Mouse (Mus musculus): ENCODE results near the gene Pitx3. TPM values are rescaled to one million over a fixed set of nuclear protein-coding genes. Genes with fewer than 3 reads are reported as not detected.

Gene Pitx3
- polyA plus RNA-seq (2012; rRNA removed): 0.10 and 3.8 TPM in 2 replicates

GRCm38 (mm10) chr19:46147511-46148371 is at the start of gene Pitx3:
Pitx3 (minus strand) TSS chr19:46148326.

GRCm38 (mm10) chr19:46152127-46152803 is 4.1 kb upstream of the Pitx3 start, which contains the start of gene Gbf1:
Gbf1 (plus strand) TSS chr19:46152509.

DNA sequence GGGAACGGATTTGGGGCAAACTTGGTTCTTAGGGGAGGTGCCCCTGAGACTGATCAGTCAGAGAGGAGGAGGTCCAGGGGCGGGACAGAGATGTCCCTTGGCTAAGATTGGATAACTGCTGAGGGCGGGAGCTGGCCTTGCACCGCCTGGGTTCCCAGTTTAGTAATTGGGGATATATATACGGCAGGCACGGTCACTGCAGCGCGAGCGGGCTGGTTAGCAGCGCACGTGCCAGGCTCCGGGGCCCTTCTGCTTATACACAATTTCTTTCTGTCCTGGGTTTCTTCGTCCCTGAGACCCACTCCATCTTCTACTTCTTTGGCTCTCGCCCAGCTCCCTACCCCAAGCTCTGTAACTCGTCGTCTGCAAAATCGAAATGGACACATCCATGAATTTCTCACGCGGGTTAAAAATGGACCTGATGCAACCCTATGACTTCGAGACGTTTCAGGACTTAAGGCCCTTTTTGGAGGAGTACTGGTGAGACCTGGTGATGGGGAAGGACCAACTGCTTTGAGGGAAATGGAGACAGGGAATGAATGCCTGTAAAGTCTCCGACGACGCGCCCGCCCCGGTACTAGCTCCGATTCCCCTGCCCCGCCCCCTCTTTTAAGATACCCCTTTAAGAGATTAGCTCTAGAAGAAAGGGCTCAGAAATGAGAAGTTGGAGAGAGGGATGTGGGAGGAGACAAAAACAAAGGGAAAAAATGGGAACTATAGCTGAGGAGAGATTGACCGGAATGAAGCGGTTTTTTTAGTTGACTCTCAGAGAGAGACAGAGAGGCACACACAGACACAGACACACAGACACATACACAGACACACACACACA is 16.2 kb downstream of the Pitx3 start, which contains the start of gene Elovl3:
Gene Elovl3 (plus strand): TSS at position 204 of the 832 bp plus-strand sequence.

Other genes starting within 250 kb of the Pitx3 start
- gene Armh3, start 149.8 kb downstream of the Pitx3 start, polyA plus RNA-seq (2012; rRNA removed): 9.4 and 13.5 TPM in 2 replicates
- 2.1 and 2.3 TPM in 2 replicates for gene Hps6, start 144.8 kb downstream of the Pitx3 start, polyA plus RNA-seq (2012; rRNA removed)
- gene Pprc1, start 103.4 kb downstream of the Pitx3 start, polyA plus RNA-seq (2012; rRNA removed): 44.8 and 45.9 TPM in 2 replicates
- gene Ldb1, start 103.1 kb downstream of the Pitx3 start, polyA plus RNA-seq (2012; rRNA removed): 360 and 411 TPM in 2 replicates
- 83.1 and 110 TPM in 2 replicates for gene Nolc1, start 72.5 kb downstream of the Pitx3 start, polyA plus RNA-seq (2012; rRNA removed)
- 0.02 TPM in 1 of 2 replicates, not detected in the other for gene Elovl3, start 16.4 kb downstream of the Pitx3 start, polyA plus RNA-seq (2012; rRNA removed)
- 46.2 and 54.9 TPM in 2 replicates for gene Gbf1, start 4.2 kb upstream of the Pitx3 start, polyA plus RNA-seq (2012; rRNA removed)
- 7.1 and 9.4 TPM in 2 replicates for gene Nfkb2, start 156.0 kb upstream of the Pitx3 start, polyA plus RNA-seq (2012; rRNA removed)
- gene Psd, start 178.8 kb upstream of the Pitx3 start, polyA plus RNA-seq (2012; rRNA removed): 23.7 and 27.8 TPM in 2 replicates
- 13.4 and 19.5 TPM in 2 replicates for gene Fbxl15, start 179.9 kb upstream of the Pitx3 start, polyA plus RNA-seq (2012; rRNA removed)
- 139 and 148 TPM in 2 replicates for gene Cuedc2, start 190.4 kb upstream of the Pitx3 start, polyA plus RNA-seq (2012; rRNA removed)
- 6.8 and 7.2 TPM in 2 replicates for gene Mfsd13a, start 192.8 kb upstream of the Pitx3 start, polyA plus RNA-seq (2012; rRNA removed)
- 1.2 TPM in 2 replicates for gene 2310034G01Rik, start 202.0 kb upstream of the Pitx3 start, polyA plus RNA-seq (2012; rRNA removed)
- 126 and 144 TPM in 2 replicates for gene Actr1a, start 247.4 kb upstream of the Pitx3 start, polyA plus RNA-seq (2012; rRNA removed)
- gene Sufu, start 248.6 kb upstream of the Pitx3 start, polyA plus RNA-seq (2012; rRNA removed): 22.2 and 29.3 TPM in 2 replicates